Mouse (Mus musculus): ENCODE measurements at regions not wholly inside any gene's neighbourhood (a gene's known extent, or its start where the extent isn't known, plus 50 kb on each side); places are given as distances from the start of the nearest gene placed in this dataset.

DNA sequence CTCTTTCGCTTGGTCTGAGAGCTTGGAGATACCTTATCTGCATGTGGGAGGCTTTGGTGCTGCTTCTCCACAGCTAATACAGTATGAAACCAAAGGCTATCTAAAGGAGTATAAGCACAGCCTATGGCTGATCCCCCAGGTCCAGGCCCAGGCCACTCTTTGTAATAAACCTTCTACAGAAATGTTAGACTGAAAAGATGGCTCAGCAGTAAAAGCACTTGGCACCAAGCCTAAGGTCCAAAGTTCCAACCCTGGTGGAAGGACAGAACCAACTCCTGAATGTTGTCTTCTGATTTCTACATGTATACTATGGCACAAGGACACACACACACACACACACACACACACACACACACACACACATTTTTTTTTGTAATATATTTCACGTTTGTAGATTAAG lies 1397.2 kb upstream of the Cntnap5a start:
- no peak for DNase-seq (ENCODE audit: low spot score)
- H3K4me1 ChIP-seq (ENCODE audit: control insufficient read depth, insufficient read depth, low read length): no peaks in the 10 kb centered on the region
- no peak for ATAC-seq
- H3K9ac ChIP-seq (ENCODE audit: low read length): no peak overlapping the region
- H3K27me3 ChIP-seq (replicated peaks; ENCODE audit: control insufficient read depth, insufficient read depth, low read length): no peaks in the 10 kb centered on the region
- no peaks in the 10 kb centered on the region for H3K9me3 ChIP-seq (replicated peaks; ENCODE audit: control insufficient read depth, low read length)
- H3K27ac ChIP-seq (ENCODE audit: low read depth, low read length): no peak overlapping the region
- H3K4me3 ChIP-seq (ENCODE audit: low read depth, low read length): no peak overlapping the region
- H3K36me3 ChIP-seq (ENCODE audit: control insufficient read depth, insufficient read depth, low read length): no peaks in the 10 kb centered on the region
- no peak overlapping the region for H3K4me2 ChIP-seq (ENCODE audit: low read length)
- 95% methylated on average over 2 of the region's 2 CpGs for WGBS

DNA sequence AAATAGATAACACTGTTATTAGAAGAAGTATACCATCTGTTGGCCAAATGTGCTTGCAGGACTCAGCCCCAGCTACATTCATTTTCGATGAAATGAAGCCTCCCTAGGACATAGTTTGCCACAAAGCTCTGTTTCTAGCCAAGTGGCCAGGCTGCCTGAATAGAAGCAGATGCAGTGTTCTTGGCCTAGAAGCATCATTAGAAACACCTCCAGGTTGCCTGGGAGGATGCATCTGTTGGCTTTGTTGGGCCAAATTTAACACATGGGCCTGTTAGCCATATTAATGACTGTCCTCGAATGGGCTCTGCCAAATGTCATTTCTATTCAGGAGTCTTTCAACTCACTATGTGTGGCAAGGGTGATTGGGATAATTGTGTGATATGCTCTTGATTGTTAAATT lies 1354.0 kb upstream of the Cntnap5a start:
- Histone ChIP-seq H3K27me3 (replicated peaks; ENCODE audit: control insufficient read depth, insufficient read depth, low read length) (no peaks in the 10 kb centered on the region), H3K36me3 (ENCODE audit: control insufficient read depth, insufficient read depth, low read length) (no peaks in the 10 kb centered on the region), H3K4me2 (ENCODE audit: low read length) (no peak overlapping the region), H3K27ac (ENCODE audit: low read depth, low read length) (no peak overlapping the region), H3K4me1 (ENCODE audit: control insufficient read depth, insufficient read depth, low read length) (no peaks in the 10 kb centered on the region), H3K4me3 (ENCODE audit: low read depth, low read length) (no peak overlapping the region), H3K9ac (ENCODE audit: low read length) (no peak overlapping the region), H3K9me3 (replicated peaks; ENCODE audit: control insufficient read depth, low read length) (no peaks in the 10 kb centered on the region)
- peak; percentile 69; the same call in 1 of the 2 replicates for ATAC-seq
- 61% methylated on average over 2 of the region's 2 CpGs for WGBS
- peak; percentile 67 for DNase-seq (ENCODE audit: low spot score)

DNA sequence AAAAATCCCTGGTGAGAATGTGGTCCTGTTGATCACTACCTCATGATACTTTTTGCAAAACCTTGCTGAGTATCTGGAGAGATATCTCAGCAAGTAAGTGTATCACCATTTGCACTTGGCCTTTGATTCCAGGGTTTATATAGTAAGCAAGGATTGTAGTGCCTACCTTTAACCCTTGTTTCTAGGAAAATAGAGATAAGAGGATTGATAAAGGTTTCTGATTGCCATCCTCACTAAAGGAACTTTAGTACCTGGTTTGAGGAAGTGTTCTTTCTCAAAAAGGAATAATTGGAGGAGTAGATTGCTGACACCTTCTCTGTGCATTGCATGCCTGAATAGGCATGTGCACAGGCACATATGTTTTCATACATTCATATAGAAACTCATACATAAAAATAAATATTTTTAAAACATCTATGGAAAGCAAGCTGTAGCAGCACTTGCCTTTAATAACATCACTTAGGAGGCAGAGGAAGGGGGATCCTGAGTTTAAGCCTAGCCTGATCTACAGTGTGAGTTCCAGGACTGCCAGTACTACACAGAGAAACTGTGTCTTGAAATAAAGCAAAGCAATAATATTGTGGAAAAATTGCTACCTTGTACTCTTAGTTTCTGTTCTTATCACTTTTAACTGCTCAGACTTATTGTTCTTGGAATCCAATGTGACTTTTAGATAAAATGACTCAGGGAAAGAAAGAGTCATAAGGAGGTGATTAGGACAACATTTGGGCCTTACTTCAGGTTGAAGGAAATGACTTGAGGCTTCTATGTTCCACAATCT lies 1326.2 kb upstream of the Cntnap5a start:
- no peak for DNase-seq (ENCODE audit: low spot score)
- H3K27me3 ChIP-seq (replicated peaks; ENCODE audit: control insufficient read depth, insufficient read depth, low read length): no peaks in the 10 kb centered on the region

DNA sequence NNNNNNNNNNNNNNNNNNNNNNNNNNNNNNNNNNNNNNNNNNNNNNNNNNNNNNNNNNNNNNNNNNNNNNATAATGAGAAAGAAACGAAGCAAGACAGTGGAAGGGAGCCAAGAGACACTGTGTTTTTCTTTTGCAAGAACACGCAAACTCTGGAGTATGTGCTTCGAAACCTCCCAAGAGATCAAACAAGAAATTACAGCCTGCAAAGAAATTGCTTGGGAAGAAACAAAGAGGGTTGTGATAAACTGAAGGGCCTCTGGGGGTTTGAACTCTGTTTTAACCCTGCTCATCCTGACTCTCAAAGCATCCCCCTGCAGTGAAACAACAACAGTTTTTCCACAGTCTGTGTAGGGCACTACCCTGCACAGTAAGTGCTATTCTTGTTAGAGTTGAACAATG lies 1292.5 kb upstream of the Cntnap5a start:
- H3K27me3 ChIP-seq (replicated peaks; ENCODE audit: control insufficient read depth, insufficient read depth, low read length): no peaks in the 10 kb centered on the region
- H3K27ac ChIP-seq (ENCODE audit: low read depth, low read length): no peak overlapping the region
- H3K36me3 ChIP-seq (ENCODE audit: control insufficient read depth, insufficient read depth, low read length): no peaks in the 10 kb centered on the region
- DNase-seq (ENCODE audit: low spot score) (peak; percentile 4), ATAC-seq (no peak)
- no peaks in the 10 kb centered on the region for H3K9me3 ChIP-seq (replicated peaks; ENCODE audit: control insufficient read depth, low read length)
- H3K4me2 ChIP-seq (ENCODE audit: low read length): no peak overlapping the region
- H3K9ac ChIP-seq (ENCODE audit: low read length): no peak overlapping the region
- H3K4me3 ChIP-seq (ENCODE audit: low read depth, low read length): no peak overlapping the region
- WGBS: 53% methylated on average over 3 of the region's 3 CpGs
- no peaks in the 10 kb centered on the region for H3K4me1 ChIP-seq (ENCODE audit: control insufficient read depth, insufficient read depth, low read length)

More for the DNA sequence above, 1326.2 kb upstream of the Cntnap5a start:
- Histone ChIP-seq H3K4me1 (ENCODE audit: control insufficient read depth, insufficient read depth, low read length) (no peaks in the 10 kb centered on the region), H3K9ac (ENCODE audit: low read length) (no peak overlapping the region), H3K27ac (ENCODE audit: low read depth, low read length) (no peak overlapping the region), H3K36me3 (ENCODE audit: control insufficient read depth, insufficient read depth, low read length) (no peaks in the 10 kb centered on the region), H3K9me3 (replicated peaks; ENCODE audit: control insufficient read depth, low read length) (no peaks in the 10 kb centered on the region), H3K4me2 (ENCODE audit: low read length) (no peak overlapping the region), H3K4me3 (ENCODE audit: low read depth, low read length) (no peak overlapping the region)
- no peak for ATAC-seq

All from forebrain, embryonic 14.5 days (tissue).